Mouse (Mus musculus) mammary gland, adult 2 months (tissue): ENCODE data around the gene Eaf1. TPM values are rescaled to one million over a fixed set of nuclear protein-coding genes. Genes with fewer than 3 reads are reported as not detected.

ENCODE experiments used
- polyA plus RNA-seq: library from polyadenylated mRNA; depleted of rRNA; stranded (reverse); fragments of >200 nt; gene quantifications from 2 replicates; pipeline ENCODE4 v1.2.3, GENCODE M21; 2012; ENCODE audit warnings: low replicate concordance; rRNA removed

The Eaf1 gene
- polyA plus RNA-seq = 20.5 and 47.8 TPM in 2 replicates

DNA sequence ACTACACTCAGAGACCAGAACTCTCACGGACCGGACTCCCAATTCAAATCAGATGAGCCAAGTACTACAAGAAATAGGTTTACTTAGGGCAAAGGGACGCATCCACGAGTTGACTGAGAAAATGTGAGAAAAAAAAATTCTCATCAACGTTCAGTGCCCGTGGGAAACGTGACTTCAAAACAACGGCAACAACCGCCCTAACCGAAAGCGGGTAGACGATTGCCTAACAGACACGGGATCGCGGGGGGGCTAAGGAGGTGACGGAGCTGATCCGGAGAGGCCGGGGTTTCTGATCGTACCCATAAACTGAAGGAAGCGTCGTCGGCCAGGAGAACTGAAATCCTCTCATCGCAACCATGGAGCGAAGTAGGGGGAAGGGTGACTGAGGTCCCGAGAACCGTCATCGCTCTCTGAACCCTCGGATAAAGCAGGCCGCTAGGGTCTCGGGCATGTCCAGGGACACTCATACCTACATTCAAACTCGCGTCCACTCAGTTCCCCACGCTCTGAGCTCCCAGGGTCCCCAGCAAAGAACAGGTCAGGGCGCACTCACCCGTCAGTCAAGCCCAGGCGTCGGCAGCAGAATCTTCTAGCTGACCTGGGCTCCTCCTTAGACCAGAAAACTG lies at the start of gene Eaf1:
Gene Eaf1 (plus strand): TSS at position 51 of the 626 bp plus-strand sequence.

DNA sequence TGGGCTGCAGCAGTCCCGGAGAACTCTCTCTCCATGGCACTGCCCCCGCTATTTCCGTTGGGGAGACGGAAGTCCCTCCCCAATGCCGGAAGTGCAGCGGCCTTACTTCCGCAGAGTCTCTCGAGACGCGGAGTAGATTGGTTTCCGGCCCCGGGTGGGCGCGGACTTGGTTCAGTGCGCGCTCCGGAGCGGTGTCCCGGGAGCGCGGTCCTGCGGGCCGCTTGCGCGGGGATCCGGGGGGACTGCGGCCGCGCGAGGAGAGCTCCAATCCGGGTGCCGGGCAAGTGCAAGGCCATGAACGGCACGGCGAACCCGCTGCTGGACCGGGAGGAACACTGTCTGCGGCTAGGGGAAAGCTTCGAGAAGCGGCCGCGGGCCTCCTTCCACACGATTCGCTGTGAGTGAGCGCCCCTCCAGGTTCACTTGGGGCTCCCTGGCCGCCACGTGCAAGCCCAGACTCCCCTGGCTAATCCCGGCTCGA lies 816 bp downstream of the Eaf1 start, which contains the start of gene Mettl6:
Gene Mettl6 (minus strand): TSS at position 66 of the 481 bp plus-strand sequence.

Other genes starting within 250 kb of the Eaf1 start
- 6.6 and 7.8 TPM in 2 replicates for gene Phf7, start 243.1 kb upstream of the Eaf1 start, polyA plus RNA-seq
- gene Bap1, start 242.9 kb upstream of the Eaf1 start, polyA plus RNA-seq = 49.3 and 56.2 TPM in 2 replicates
- gene Dnah1, start 170.5 kb upstream of the Eaf1 start, polyA plus RNA-seq = 0.56 and 1.2 TPM in 2 replicates
- 10.3 and 16.2 TPM in 2 replicates for gene Capn7, start 157.8 kb upstream of the Eaf1 start, polyA plus RNA-seq
- gene Sh3bp5, start 58.3 kb upstream of the Eaf1 start, polyA plus RNA-seq = 24.8 and 25.5 TPM in 2 replicates
- gene Mettl6, start 641 bp downstream of the Eaf1 start, polyA plus RNA-seq = 6.3 and 11.0 TPM in 2 replicates
- 6.4 and 7.5 TPM in 2 replicates for gene Colq, start 96.9 kb downstream of the Eaf1 start, polyA plus RNA-seq
- not detected in 2 replicates for gene Gm49387, start 146.5 kb downstream of the Eaf1 start, polyA plus RNA-seq
- gene Btd, start 146.6 kb downstream of the Eaf1 start, polyA plus RNA-seq = 47.2 and 75.6 TPM in 2 replicates
- gene Hacl1, start 146.9 kb downstream of the Eaf1 start, polyA plus RNA-seq = 15.6 and 39.5 TPM in 2 replicates